ENCODE assay signal across 8 mouse cellular contexts in genomic region chr7:126779983-126780970, GRCm38 (mm10). TPM values are rescaled to one million over a fixed set of nuclear protein-coding genes. Genes with fewer than 3 reads are reported as not detected.
DNase-seq lines count a peak whose midpoint lies in the region; ATAC-seq and TF ChIP-seq lines count a peak whose summit lies in the region.

No protein-coding gene starts in this region.

- peak overlapping the region; percentile 44 for H3K4me3 ChIP-seq in limb, embryonic 15.5 days
- peak overlapping the region; percentile 41 for H3K4me3 ChIP-seq in midbrain, postnatal 0 days (ENCODE audit: low read depth, low read length)

- peak; percentile 91 for TF ChIP-seq CTCF in midbrain, postnatal 0 days (IDR thresholded peaks at IDR 0.05)

- no peaks in the 10 kb centered on the region for H3K9me3 ChIP-seq in limb, embryonic 15.5 days
- no peaks in the 10 kb centered on the region for H3K9me3 ChIP-seq in midbrain, postnatal 0 days (ENCODE audit: low read length)

- peak overlapping the region; percentile 37 for H3K9ac ChIP-seq in limb, embryonic 15.5 days
- H3K9ac ChIP-seq in midbrain, postnatal 0 days (replicated peaks; ENCODE audit: low read length, poor library complexity, severe bottlenecking) = peak overlapping the region; percentile 66

- peak; percentile 50 for ATAC-seq in limb, embryonic 15.5 days (ENCODE audit: insufficient number of reproducible peaks, low FRiP score, low TSS enrichment, low read depth)
- ATAC-seq in midbrain, postnatal 0 days (ENCODE audit: low FRiP score) = peak; percentile 82

- DNase-seq in 3T3-L1 (ENCODE audit: low read depth, low spot score) = peak; percentile 64
- DNase-seq in adrenal gland, adult 2 months = peak; percentile 90
- DNase-seq in embryo, embryonic 9.5 days (ENCODE audit: extremely low spot score) = peak; percentile 91
- peak; percentile 98 for DNase-seq in heart, adult 11 months
- DNase-seq in kidney, adult 11 months = peak; percentile 83
- peak; percentile 95 for DNase-seq in midbrain, postnatal 0 days (ENCODE audit: low spot score)
- peak; percentile 87 for DNase-seq in splenic B cell, adult 2 months (ENCODE audit: low read depth, low spot score)

- peak overlapping the region; percentile 89 for H3K4me2 ChIP-seq in limb, embryonic 15.5 days
- peak overlapping the region; percentile 93 for H3K4me2 ChIP-seq in midbrain, postnatal 0 days (ENCODE audit: low read depth, low read length, poor library complexity, severe bottlenecking)

- H3K27me3 ChIP-seq in limb, embryonic 15.5 days = no peaks in the 10 kb centered on the region
- no peaks in the 10 kb centered on the region for H3K27me3 ChIP-seq in midbrain, postnatal 0 days (ENCODE audit: insufficient read depth, low read length)
- no peaks in the 10 kb centered on the region for H3K27me3 ChIP-seq in splenic B cell, adult 2 months (ENCODE audit: control insufficient read depth, insufficient read depth, low read length, poor library complexity, severe bottlenecking)

- peaks cover 46% of the 10 kb centered on the region for H3K4me1 ChIP-seq in limb, embryonic 15.5 days
- H3K4me1 ChIP-seq in midbrain, postnatal 0 days (ENCODE audit: insufficient read depth, low read length) = peaks cover 13% of the 10 kb centered on the region

- H3K27ac ChIP-seq in limb, embryonic 15.5 days = peak overlapping the region; percentile 60
- peak overlapping the region; percentile 85 for H3K27ac ChIP-seq in midbrain, postnatal 0 days (ENCODE audit: low read depth, low read length)

- WGBS in limb, embryonic 15.5 days = 1% methylated on average over 21 of the region's 21 CpGs
- WGBS in midbrain, postnatal 0 days = under 1% methylated on average over 21 of the region's 21 CpGs

- peaks cover 19% of the 10 kb centered on the region for H3K36me3 ChIP-seq in limb, embryonic 15.5 days
- H3K36me3 ChIP-seq in midbrain, postnatal 0 days (ENCODE audit: insufficient read depth, low read length) = peaks cover 12% of the 10 kb centered on the region
- peaks cover 5% of the 10 kb centered on the region for H3K36me3 ChIP-seq in splenic B cell, adult 2 months (ENCODE audit: control insufficient read depth, insufficient read depth, low read length, poor library complexity, severe bottlenecking)

RNA-seq across cellular contexts. Expression of gene Tbx6, which starts 1.0 kb away (rescaled TPM):
- under 1 TPM; 0.31 to 0.75 TPM for total RNA-seq in adrenal gland, adult 2 months (2021)
- polyA plus RNA-seq in adrenal gland, adult 2 months (2012; rRNA removed) = 3.4 and 3.7 TPM in 2 replicates
- polyA plus RNA-seq in limb, embryonic 15.5 days (2015; fragmentation: Nextera tagmentation; extraction: Ambion mirVana) = 0.37 and 0.46 TPM in 2 replicates
- 0.16 and 1.1 TPM in 2 replicates for total RNA-seq in midbrain, postnatal 0 days (2014; rRNA removed)
- polyA plus RNA-seq in midbrain, postnatal 0 days (2015; fragmentation: Nextera tagmentation; extraction: Ambion mirVana) = 0.21 and 0.38 TPM in 2 replicates

RNA-seq across cellular contexts. Expression of gene Ypel3, which starts 3.5 kb away (rescaled TPM):
- total RNA-seq in adrenal gland, adult 2 months (2021) = 100 to 1,000 TPM in 1 of 2 experiments, 10 to 100 TPM in 1; 92.8 to 136 TPM
- polyA plus RNA-seq in adrenal gland, adult 2 months (2012; rRNA removed) = 970 and 1,207 TPM in 2 replicates
- 117 and 122 TPM in 2 replicates for polyA plus RNA-seq in limb, embryonic 15.5 days (2015; fragmentation: Nextera tagmentation; extraction: Ambion mirVana)
- total RNA-seq in midbrain, postnatal 0 days (2014; rRNA removed) = 196 and 209 TPM in 2 replicates
- 219 and 235 TPM in 2 replicates for polyA plus RNA-seq in midbrain, postnatal 0 days (2015; fragmentation: Nextera tagmentation; extraction: Ambion mirVana)

RNA-seq across cellular contexts. Expression of gene Ppp4c, which starts 12.0 kb away (rescaled TPM):
- total RNA-seq in adrenal gland, adult 2 months (2021) = 10 to 100 TPM; 77.4 to 86.0 TPM
- polyA plus RNA-seq in adrenal gland, adult 2 months (2012; rRNA removed) = 89.8 and 92.4 TPM in 2 replicates
- 212 and 227 TPM in 2 replicates for polyA plus RNA-seq in limb, embryonic 15.5 days (2015; fragmentation: Nextera tagmentation; extraction: Ambion mirVana)
- 107 and 137 TPM in 2 replicates for total RNA-seq in midbrain, postnatal 0 days (2014; rRNA removed)
- polyA plus RNA-seq in midbrain, postnatal 0 days (2015; fragmentation: Nextera tagmentation; extraction: Ambion mirVana) = 127 and 135 TPM in 2 replicates

RNA-seq across cellular contexts. Expression of gene Gdpd3, which starts 14.1 kb away (rescaled TPM):
- 1 to 10 TPM; 2.4 TPM for total RNA-seq in adrenal gland, adult 2 months (2021)
- polyA plus RNA-seq in adrenal gland, adult 2 months (2012; rRNA removed) = 10.2 and 10.3 TPM in 2 replicates
- polyA plus RNA-seq in limb, embryonic 15.5 days (2015; fragmentation: Nextera tagmentation; extraction: Ambion mirVana) = 16.8 and 17.7 TPM in 2 replicates
- total RNA-seq in midbrain, postnatal 0 days (2014; rRNA removed) = 0.66 TPM in 1 of 2 replicates, not detected in the other
- 1.3 TPM in 2 replicates for polyA plus RNA-seq in midbrain, postnatal 0 days (2015; fragmentation: Nextera tagmentation; extraction: Ambion mirVana)

RNA-seq across cellular contexts. Expression of gene Fam57b, which starts 17.2 kb away (rescaled TPM):
- 10 to 100 TPM; 16.4 to 21.0 TPM for total RNA-seq in adrenal gland, adult 2 months (2021)
- 27.8 and 40.9 TPM in 2 replicates for polyA plus RNA-seq in adrenal gland, adult 2 months (2012; rRNA removed)
- polyA plus RNA-seq in limb, embryonic 15.5 days (2015; fragmentation: Nextera tagmentation; extraction: Ambion mirVana) = 0.22 and 0.56 TPM in 2 replicates
- total RNA-seq in midbrain, postnatal 0 days (2014; rRNA removed) = 52.5 and 60.2 TPM in 2 replicates
- polyA plus RNA-seq in midbrain, postnatal 0 days (2015; fragmentation: Nextera tagmentation; extraction: Ambion mirVana) = 56.3 and 57.1 TPM in 2 replicates

Comparison
In these comparisons a context has a peak if more than half of its experiments do, and no peak if none do; other contexts are left out.
1. Peak in every context shown above with its lines: DNase-seq, ATAC-seq, H3K4me3 ChIP-seq and H3K27ac ChIP-seq.